In genomic region chr14:8314536-8314935, GRCm38 (mm10) we compare ENCODE assay signal across 9 mouse cellular contexts. TPM values are rescaled to one million over a fixed set of nuclear protein-coding genes. Genes with fewer than 3 reads are reported as not detected.
DNase-seq lines count a peak whose midpoint lies in the region; ATAC-seq and TF ChIP-seq lines count a peak whose summit lies in the region.
"Had no signal": no experiment of that assay in that cellular context is flagged by ENCODE, and none has a peak within 500 bp of the region (broad histone marks: within the 10 kb centered on the region; RNA-seq: fewer than 3 reads in every experiment).

No protein-coding gene starts in this region.

- DNase-seq in heart, postnatal 4 days, result peak; percentile 37
- DNase-seq in heart, embryonic 10.5 days (ENCODE audit: low spot score), result no peak
- DNase-seq in A20 (ENCODE audit: low read depth, low spot score) (peak; percentile 54), NIH3T3 (ENCODE audit: low read depth) (peak; percentile 62)
- DNase-seq in lung, embryonic 14.5 days, result peak; percentile 55
- no peak for DNase-seq in layer of hippocampus, postnatal 36 days
- DNase-seq in gastrocnemius, postnatal 10 days, result no peak
- no peak for DNase-seq in left cerebral cortex, postnatal 36 days (ENCODE audit: low spot score in 2 of 2)
- DNase-seq: cerebellum, adult 11-12 months had no signal

- H3K4me3 ChIP-seq in heart, embryonic 10.5 days, result no peak overlapping the region
- H3K4me3 ChIP-seq in lung, embryonic 14.5 days (ENCODE audit: low read depth, low read length), result no peak overlapping the region

- H3K27ac ChIP-seq in heart, embryonic 10.5 days, result no peak overlapping the region
- H3K27ac ChIP-seq in lung, embryonic 14.5 days (ENCODE audit: low read depth), result no peak overlapping the region

- H3K4me1 ChIP-seq in heart, embryonic 10.5 days, result peaks cover 20% of the 10 kb centered on the region
- 0 out of 2 replicates have a peak, but pooled peaks cover 3% of the 10 kb centered on the region for H3K4me1 ChIP-seq in lung, embryonic 14.5 days (ENCODE audit: insufficient read depth)

- TF ChIP-seq CTCF in lung, embryonic 14.5 days (IDR thresholded peaks at IDR 0.05; ENCODE audit: low read depth), result peak; percentile 57

- ATAC-seq in lung, embryonic 14.5 days (ENCODE audit: insufficient read depth), result no peak

- no peaks in the 10 kb centered on the region for H3K36me3 ChIP-seq in heart, embryonic 10.5 days
- no peaks in the 10 kb centered on the region for H3K36me3 ChIP-seq in lung, embryonic 14.5 days (ENCODE audit: insufficient read depth)

- WGBS in heart, embryonic 10.5 days, result 21% methylated on average over 3 of the region's 3 CpGs
- 26% methylated on average over 3 of the region's 3 CpGs for WGBS in lung, embryonic 14.5 days

- H3K9me3 ChIP-seq in heart, embryonic 10.5 days, result no peaks in the 10 kb centered on the region
- H3K9me3 ChIP-seq in lung, embryonic 14.5 days (ENCODE audit: low read depth, low read length), result no peaks in the 10 kb centered on the region

- H3K9ac ChIP-seq in lung, embryonic 14.5 days, result no peak overlapping the region

- peaks cover 48% of the 10 kb centered on the region for H3K27me3 ChIP-seq in heart, embryonic 10.5 days (ENCODE audit: insufficient read depth, poor library complexity, severe bottlenecking)
- H3K27me3 ChIP-seq in lung, embryonic 14.5 days (ENCODE audit: insufficient read depth, low read length), result peaks cover 35% of the 10 kb centered on the region

- H3K4me2 ChIP-seq in lung, embryonic 14.5 days, result no peak overlapping the region

- intact Hi-C loops in left cerebral cortex, postnatal 36 days (cut with DNase I), result no loop called here

RNA-seq across cellular contexts. Expression of gene Fam107a, which starts 3.3 kb away (rescaled TPM):
- total RNA-seq in heart, postnatal 4 days (2021), result 1 to 10 TPM; 1.7 to 2.1 TPM
- polyA plus RNA-seq in heart, embryonic 10.5 days (2016; fragmentation: Nextera tagmentation; extraction: Ambion mirVana), result 0.18 and 0.35 TPM in 2 replicates
- 0.38 and 0.58 TPM in 2 replicates for polyA plus RNA-seq in lung, embryonic 14.5 days (2014; fragmentation: Nextera tagmentation; extraction: Ambion mirVana)
- total RNA-seq in layer of hippocampus, postnatal 36 days (2021), result 100 to 1,000 TPM; 250 to 311 TPM
- total RNA-seq in gastrocnemius, postnatal 10 days (2021), result 1 to 10 TPM; 1.7 to 4.4 TPM
- 100 to 1,000 TPM; 307 to 311 TPM for total RNA-seq in left cerebral cortex, postnatal 36 days (2021)

RNA-seq across cellular contexts. Expression of gene Acox2, which starts 55.4 kb away (rescaled TPM):
- not detected for total RNA-seq in heart, postnatal 4 days (2021)
- polyA plus RNA-seq in heart, embryonic 10.5 days (2016; fragmentation: Nextera tagmentation; extraction: Ambion mirVana), result 0.19 and 0.36 TPM in 2 replicates
- polyA plus RNA-seq in lung, embryonic 14.5 days (2014; fragmentation: Nextera tagmentation; extraction: Ambion mirVana), result 0.47 and 0.78 TPM in 2 replicates
- not detected for total RNA-seq in layer of hippocampus, postnatal 36 days (2021)
- total RNA-seq in gastrocnemius, postnatal 10 days (2021), result under 1 TPM in 1 of 2 experiments, not detected in 1; 0.70 TPM
- not detected for total RNA-seq in left cerebral cortex, postnatal 36 days (2021)

Comparison
In these comparisons a context has a peak if more than half of its experiments do, and no peak if none do; other contexts are left out.
1. DNase-seq: peak in heart, postnatal 4 days (single experiment), A20 (single experiment), NIH3T3 (single experiment) and lung, embryonic 14.5 days (single experiment); none in heart, embryonic 10.5 days (single experiment), layer of hippocampus, postnatal 36 days (0 of 2), gastrocnemius, postnatal 10 days (single experiment) and left cerebral cortex, postnatal 36 days (0 of 2).
2. RNA of gene Fam107a, which starts 3.3 kb away (total RNA-seq): 250 to 311 TPM in layer of hippocampus, postnatal 36 days and 307 to 311 TPM in left cerebral cortex, postnatal 36 days; 1.7 to 4.4 TPM in gastrocnemius, postnatal 10 days and 1.7 to 2.1 TPM in heart, postnatal 4 days; every median in the first group is over 10 times any median in the second.